Mouse (Mus musculus) hindbrain, embryonic 10.5 days (tissue): ENCODE measurements at regions not wholly inside any gene's neighbourhood (a gene's known extent, or its start where the extent isn't known, plus 50 kb on each side); places are given as distances from the start of the nearest gene placed in this dataset.

ENCODE experiments used
- DNase-seq: peaks from one replicate; pipeline ENCODE4 v3.0.0-alpha.2; 2017; ENCODE audit warnings: low spot score
- H3K27ac ChIP-seq: fragments of 300-500 bp; sonication (generic); 2 replicates; pipeline ENCODE4 v1.5.1; 2016; ENCODE audit warnings: mild to moderate bottlenecking, moderate library complexity
- H3K27me3 ChIP-seq: fragments of 300-500 bp; sonication (generic); 2 replicates; pipeline ENCODE4 v1.6.1; 2016; ENCODE audit warnings: mild to moderate bottlenecking; ENCODE audit not compliant: poor library complexity, insufficient read depth, severe bottlenecking
- H3K36me3 ChIP-seq: fragments of 300-500 bp; sonication (generic); 2 replicates; pipeline ENCODE4 v1.6.1; 2016; ENCODE audit warnings: mild to moderate bottlenecking, moderate library complexity
- H3K4me1 ChIP-seq: fragments of 300-500 bp; sonication (generic); replicated peaks from 2 replicates; pipeline ENCODE4 v1.6.1; 2016; ENCODE audit warnings: mild to moderate bottlenecking
- H3K4me3 ChIP-seq: fragments of 300-500 bp; sonication (generic); 2 replicates; pipeline ENCODE4 v1.5.1; 2016; ENCODE audit warnings: mild to moderate bottlenecking, moderate library complexity
- H3K9me3 ChIP-seq: fragments of 300-500 bp; sonication (generic); 2 replicates; pipeline ENCODE4 v1.6.1; 2016; ENCODE audit warnings: mild to moderate bottlenecking, moderate library complexity
- WGBS: fragments of 180-500 bp; shearing (Covaris S2); methylation state at CpG from one replicate; pipeline ENCODE4 v1.1.7; 2016; 5-methylcytosine and 5-hydroxymethylcytosine counted together

GRCm38 (mm10) chr12:39695322-39695721 is 342.5 kb downstream of the Arl4a start:
- 84% methylated on average over 1 of the region's 1 CpGs for WGBS
- no peaks in the 10 kb centered on the region for H3K9me3 ChIP-seq
- H3K27me3 ChIP-seq: no peaks in the 10 kb centered on the region
- H3K4me3 ChIP-seq: no peak overlapping the region
- no peaks in the 10 kb centered on the region for H3K36me3 ChIP-seq
- no peaks in the 10 kb centered on the region for H3K4me1 ChIP-seq
- no peak overlapping the region for H3K27ac ChIP-seq
- DNase-seq: no peak

- 74% methylated on average over 2 of the region's 2 CpGs for WGBS
- Histone ChIP-seq H3K27me3 (no peaks in the 10 kb centered on the region), H3K9me3 (no peaks in the 10 kb centered on the region), H3K27ac (no peak overlapping the region), H3K4me1 (no peaks in the 10 kb centered on the region), H3K36me3 (no peaks in the 10 kb centered on the region), H3K4me3 (no peak overlapping the region)
- DNase-seq: no peak
These were observed 345.8 kb downstream of the Arl4a start for GRCm38 (mm10) chr12:39692043-39692442.

GRCm38 (mm10) chr12:39685399-39685798 is 352.4 kb downstream of the Arl4a start:
- Histone ChIP-seq H3K27me3 (no peaks in the 10 kb centered on the region), H3K27ac (no peak overlapping the region), H3K4me1 (no peaks in the 10 kb centered on the region), H3K4me3 (no peak overlapping the region), H3K9me3 (no peaks in the 10 kb centered on the region), H3K36me3 (no peaks in the 10 kb centered on the region)
- no peak for DNase-seq

- no peak overlapping the region for H3K4me3 ChIP-seq
- no peaks in the 10 kb centered on the region for H3K4me1 ChIP-seq
- no peak overlapping the region for H3K27ac ChIP-seq
- DNase-seq: no peak
- H3K36me3 ChIP-seq: no peaks in the 10 kb centered on the region
- 86% methylated on average over 1 of the region's 1 CpGs for WGBS
- no peaks in the 10 kb centered on the region for H3K27me3 ChIP-seq
- no peaks in the 10 kb centered on the region for H3K9me3 ChIP-seq
These were observed 355.7 kb downstream of the Arl4a start for GRCm38 (mm10) chr12:39682121-39682520.

- no peak for DNase-seq
- no peaks in the 10 kb centered on the region for H3K4me1 ChIP-seq
- 93% methylated on average over 2 of the region's 2 CpGs for whole genome bisulfite sequencing
- no peaks in the 10 kb centered on the region for H3K27me3 ChIP-seq
- H3K36me3 ChIP-seq: no peaks in the 10 kb centered on the region
- no peaks in the 10 kb centered on the region for H3K9me3 ChIP-seq
- H3K27ac ChIP-seq: no peak overlapping the region
- no peak overlapping the region for H3K4me3 ChIP-seq
These were observed 362.2 kb downstream of the Arl4a start for GRCm38 (mm10) chr12:39675608-39676007.

GRCm38 (mm10) chr12:39667701-39668100 is 370.1 kb downstream of the Arl4a start:
- H3K27me3 ChIP-seq: no peaks in the 10 kb centered on the region
- DNase-seq: no peak
- no peak overlapping the region for H3K4me3 ChIP-seq
- 45% methylated on average over 2 of the region's 2 CpGs for WGBS
- no peak overlapping the region for H3K27ac ChIP-seq
- H3K36me3 ChIP-seq: no peaks in the 10 kb centered on the region
- H3K9me3 ChIP-seq: no peaks in the 10 kb centered on the region
- peaks cover 7% of the 10 kb centered on the region for H3K4me1 ChIP-seq

- Histone ChIP-seq H3K27ac (no peak overlapping the region), H3K9me3 (no peaks in the 10 kb centered on the region), H3K4me1 (peaks cover 7% of the 10 kb centered on the region), H3K36me3 (no peaks in the 10 kb centered on the region), H3K4me3 (no peak overlapping the region), H3K27me3 (no peaks in the 10 kb centered on the region)
- peak; percentile 67 for DNase-seq
- WGBS: 24% methylated on average over 4 of the region's 4 CpGs
These were observed 372.4 kb downstream of the Arl4a start for GRCm38 (mm10) chr12:39665448-39665847.

- Histone ChIP-seq H3K9me3 (no peaks in the 10 kb centered on the region), H3K27ac (no peak overlapping the region), H3K4me3 (no peak overlapping the region), H3K4me1 (no peaks in the 10 kb centered on the region), H3K36me3 (no peaks in the 10 kb centered on the region), H3K27me3 (no peaks in the 10 kb centered on the region)
- no peak for DNase-seq
- 62% methylated on average over 4 of the region's 4 CpGs for WGBS
These were observed 377.4 kb downstream of the Arl4a start for GRCm38 (mm10) chr12:39660420-39660819.

- Histone ChIP-seq H3K4me3 (no peak overlapping the region), H3K4me1 (no peaks in the 10 kb centered on the region), H3K9me3 (no peaks in the 10 kb centered on the region), H3K27ac (no peak overlapping the region), H3K36me3 (no peaks in the 10 kb centered on the region), H3K27me3 (no peaks in the 10 kb centered on the region)
- DNase-seq: no peak
These were observed 381.2 kb downstream of the Arl4a start for GRCm38 (mm10) chr12:39656606-39657005.

GRCm38 (mm10) chr12:39648952-39649351 is 388.9 kb downstream of the Arl4a start:
- Histone ChIP-seq H3K27ac (no peak overlapping the region), H3K4me3 (no peak overlapping the region), H3K27me3 (no peaks in the 10 kb centered on the region), H3K36me3 (no peaks in the 10 kb centered on the region), H3K4me1 (no peaks in the 10 kb centered on the region; the same call in 1 of the 2 replicates), H3K9me3 (no peaks in the 10 kb centered on the region)
- no peak for DNase-seq

- DNase-seq: no peak
- Histone ChIP-seq H3K27ac (no peak overlapping the region), H3K27me3 (no peaks in the 10 kb centered on the region), H3K9me3 (no peaks in the 10 kb centered on the region), H3K4me1 (no peaks in the 10 kb centered on the region; the same call in 1 of the 2 replicates), H3K36me3 (no peaks in the 10 kb centered on the region), H3K4me3 (no peak overlapping the region)
- WGBS: 66% methylated on average over 3 of the region's 3 CpGs
These were observed 391.3 kb downstream of the Arl4a start for GRCm38 (mm10) chr12:39646556-39646955.

- no peak for DNase-seq
- no peaks in the 10 kb centered on the region for H3K9me3 ChIP-seq
- no peaks in the 10 kb centered on the region for H3K36me3 ChIP-seq
- no peak overlapping the region for H3K4me3 ChIP-seq
- no peaks in the 10 kb centered on the region; the same call in 1 of the 2 replicates for H3K4me1 ChIP-seq
- H3K27ac ChIP-seq: no peak overlapping the region
- 59% methylated on average over 4 of the region's 4 CpGs for WGBS
- H3K27me3 ChIP-seq: no peaks in the 10 kb centered on the region
These were observed 392.2 kb downstream of the Arl4a start for GRCm38 (mm10) chr12:39645581-39645980.

- H3K4me3 ChIP-seq: no peak overlapping the region
- WGBS: 85% methylated on average over 6 of the region's 6 CpGs
- H3K4me1 ChIP-seq: no peaks in the 10 kb centered on the region
- H3K27me3 ChIP-seq: no peaks in the 10 kb centered on the region
- H3K36me3 ChIP-seq: no peaks in the 10 kb centered on the region
- DNase-seq: no peak
- H3K9me3 ChIP-seq: no peaks in the 10 kb centered on the region
- H3K27ac ChIP-seq: no peak overlapping the region
These were observed 398.6 kb downstream of the Arl4a start for GRCm38 (mm10) chr12:39639246-39639645.

- Histone ChIP-seq H3K36me3 (no peaks in the 10 kb centered on the region), H3K9me3 (no peaks in the 10 kb centered on the region), H3K27me3 (no peaks in the 10 kb centered on the region), H3K4me1 (no peaks in the 10 kb centered on the region), H3K4me3 (no peak overlapping the region), H3K27ac (no peak overlapping the region)
- WGBS: 77% methylated on average over 4 of the region's 4 CpGs
- DNase-seq: no peak
These were observed 403.5 kb downstream of the Arl4a start for GRCm38 (mm10) chr12:39634337-39634736.
